Mouse (Mus musculus): ENCODE data around the gene Wnt10b. TPM values are rescaled to one million over a fixed set of nuclear protein-coding genes. Genes with fewer than 3 reads are reported as not detected.

The Wnt10b gene
- total RNA-seq (2014; rRNA removed): 0.31 and 1.1 TPM in 2 replicates
- polyA plus RNA-seq (2015; fragmentation: Nextera tagmentation; extraction: Ambion mirVana): not detected in 2 replicates

DNA sequence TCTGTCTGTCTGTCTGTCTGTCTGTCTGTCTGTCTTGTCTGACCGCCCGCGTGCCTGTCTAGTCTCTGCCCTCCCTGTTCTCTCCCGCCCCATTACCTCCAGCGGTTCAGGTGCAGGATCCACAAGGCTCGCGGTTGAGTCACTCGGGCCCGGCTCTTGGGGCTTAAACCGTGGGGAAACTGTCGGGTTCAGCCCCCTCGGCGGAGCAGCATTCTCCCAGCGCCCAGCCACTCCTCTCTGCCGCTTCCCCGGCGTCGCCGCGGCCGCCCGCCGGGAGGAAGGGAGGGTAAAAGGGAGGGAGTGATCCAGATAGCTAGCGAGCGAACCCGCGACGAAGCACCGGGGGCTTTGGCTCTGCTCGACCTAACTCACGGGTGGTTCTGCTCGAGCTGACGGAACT, at the start of gene Wnt10b:
Wnt10b (minus strand) TSS at position 389 of the 400 bp plus-strand sequence.
- no peak for TF ChIP-seq CTCF (IDR thresholded peaks at IDR 0.05; ENCODE audit: low read depth)
- under 1% methylated on average over 33 of the region's 33 CpGs for WGBS
- no peak within 1 kb of the TSS for H3K27ac ChIP-seq (ENCODE audit: low read depth, low read length)
- H3K27me3 ChIP-seq (ENCODE audit: insufficient read depth, low read length): peaks cover 94% of the 10 kb centered on the region
- peak within 1 kb of the TSS; percentile 44 for H3K4me2 ChIP-seq (ENCODE audit: low read depth)
- ATAC-seq (no peak), DNase-seq (no peak)
- H3K36me3 ChIP-seq (ENCODE audit: insufficient read depth): no peaks in the 10 kb centered on the region
- peak within 1 kb of the TSS; percentile 20 for H3K4me3 ChIP-seq (ENCODE audit: low read depth, low read length)
- H3K9me3 ChIP-seq (ENCODE audit: low read length): no peaks in the 10 kb centered on the region
- H3K9ac ChIP-seq: no peak within 1 kb of the TSS
- H3K4me1 ChIP-seq (ENCODE audit: insufficient read depth): no peaks in the 10 kb centered on the region

DNA sequence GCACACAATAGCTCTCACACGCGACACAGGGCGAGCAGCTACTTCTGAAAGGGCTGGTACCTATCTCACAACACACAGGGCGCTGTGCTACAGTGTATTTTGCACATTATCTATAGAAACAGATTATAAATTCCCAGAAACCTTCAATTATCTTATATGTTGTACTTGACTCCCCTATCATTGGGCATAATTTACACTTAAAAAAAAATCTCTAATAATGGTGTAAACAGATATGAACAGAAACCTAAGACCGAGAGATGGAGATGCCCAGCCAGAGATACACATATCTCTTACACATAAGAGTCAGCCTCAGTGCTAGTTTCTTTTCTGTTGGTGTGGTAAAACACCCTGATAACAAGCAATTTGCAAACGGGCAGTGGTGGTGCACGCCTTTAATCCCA, 49.7 kb upstream of the Wnt10b start:
- H3K36me3 ChIP-seq (ENCODE audit: insufficient read depth): peaks cover 10% of the 10 kb centered on the region
- no peak for ATAC-seq
- TF ChIP-seq CTCF (IDR thresholded peaks at IDR 0.05; ENCODE audit: low read depth): no peak
- WGBS: 85% methylated on average over 7 of the region's 7 CpGs
- H3K9me3 ChIP-seq (ENCODE audit: low read length): no peaks in the 10 kb centered on the region
- H3K27me3 ChIP-seq (ENCODE audit: insufficient read depth, low read length): no peaks in the 10 kb centered on the region
- H3K4me1 ChIP-seq (ENCODE audit: insufficient read depth): no peaks in the 10 kb centered on the region
- no peak overlapping the region for H3K27ac ChIP-seq (ENCODE audit: low read depth, low read length)
- no peak overlapping the region for H3K4me2 ChIP-seq (ENCODE audit: low read depth)
- no peak overlapping the region for H3K4me3 ChIP-seq (ENCODE audit: low read depth, low read length)
- H3K9ac ChIP-seq: no peak overlapping the region
- no peak for DNase-seq

DNA sequence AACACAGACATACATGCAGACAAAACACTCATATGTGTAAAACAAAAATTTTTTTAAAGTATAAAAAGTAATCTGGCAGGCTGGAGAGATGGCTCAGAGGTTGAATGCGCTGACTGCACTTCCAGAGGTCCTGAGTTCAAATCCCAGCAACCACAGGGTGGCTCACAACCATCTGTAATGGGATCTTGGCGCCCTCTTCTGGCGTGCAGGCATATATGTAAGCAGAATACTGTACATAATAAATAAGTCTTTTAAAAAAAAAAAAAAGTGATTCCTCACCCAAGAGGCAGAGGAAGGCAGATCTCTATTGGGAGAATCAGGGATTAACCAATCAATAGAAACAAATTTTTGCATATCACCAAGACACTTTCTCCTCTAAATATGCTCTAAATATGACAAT, 45.5 kb upstream of the Wnt10b start:
- no peak for TF ChIP-seq CTCF (IDR thresholded peaks at IDR 0.05; ENCODE audit: low read depth)
- DNase-seq (no peak), ATAC-seq (no peak)
- no peak overlapping the region for H3K27ac ChIP-seq (ENCODE audit: low read depth, low read length)
- 79% methylated on average over 3 of the region's 3 CpGs for WGBS
- no peak overlapping the region for H3K4me3 ChIP-seq (ENCODE audit: low read depth, low read length)
- no peak overlapping the region for H3K9ac ChIP-seq
- H3K9me3 ChIP-seq (ENCODE audit: low read length): no peaks in the 10 kb centered on the region
- no peak overlapping the region for H3K4me2 ChIP-seq (ENCODE audit: low read depth)
- no peaks in the 10 kb centered on the region for H3K4me1 ChIP-seq (ENCODE audit: insufficient read depth)
- H3K36me3 ChIP-seq (ENCODE audit: insufficient read depth): peaks cover 13% of the 10 kb centered on the region
- H3K27me3 ChIP-seq (ENCODE audit: insufficient read depth, low read length): no peaks in the 10 kb centered on the region

DNA sequence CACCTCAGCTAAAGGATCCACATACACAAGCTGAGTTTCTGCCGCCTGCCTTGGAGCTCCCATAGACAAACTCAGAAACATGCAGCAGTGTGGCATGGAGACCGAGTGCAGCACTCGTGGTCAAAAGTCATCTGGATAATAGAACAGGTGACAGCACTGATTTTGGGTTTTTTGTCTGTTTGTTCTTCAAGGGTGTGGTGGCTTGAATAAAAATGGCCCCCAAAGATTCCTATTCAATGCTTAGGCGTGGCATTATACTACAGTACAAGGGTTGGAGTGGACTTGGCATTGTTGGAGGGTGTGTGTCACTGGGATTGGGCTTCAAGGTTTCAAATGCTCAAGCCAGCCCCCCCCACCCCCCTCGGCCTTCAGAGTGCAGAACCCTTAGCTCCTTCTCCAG, 44.2 kb upstream of the Wnt10b start:
- Histone ChIP-seq H3K4me3 (ENCODE audit: low read depth, low read length) (no peak overlapping the region), H3K36me3 (ENCODE audit: insufficient read depth) (peaks cover 13% of the 10 kb centered on the region), H3K4me1 (ENCODE audit: insufficient read depth) (no peaks in the 10 kb centered on the region), H3K27me3 (ENCODE audit: insufficient read depth, low read length) (no peaks in the 10 kb centered on the region), H3K9ac (no peak overlapping the region), H3K4me2 (ENCODE audit: low read depth) (no peak overlapping the region), H3K9me3 (ENCODE audit: low read length) (no peaks in the 10 kb centered on the region), H3K27ac (ENCODE audit: low read depth, low read length) (no peak overlapping the region)
- 89% methylated on average over 5 of the region's 5 CpGs for WGBS
- ATAC-seq (no peak), DNase-seq (no peak)
- no peak for TF ChIP-seq CTCF (IDR thresholded peaks at IDR 0.05; ENCODE audit: low read depth)

DNA sequence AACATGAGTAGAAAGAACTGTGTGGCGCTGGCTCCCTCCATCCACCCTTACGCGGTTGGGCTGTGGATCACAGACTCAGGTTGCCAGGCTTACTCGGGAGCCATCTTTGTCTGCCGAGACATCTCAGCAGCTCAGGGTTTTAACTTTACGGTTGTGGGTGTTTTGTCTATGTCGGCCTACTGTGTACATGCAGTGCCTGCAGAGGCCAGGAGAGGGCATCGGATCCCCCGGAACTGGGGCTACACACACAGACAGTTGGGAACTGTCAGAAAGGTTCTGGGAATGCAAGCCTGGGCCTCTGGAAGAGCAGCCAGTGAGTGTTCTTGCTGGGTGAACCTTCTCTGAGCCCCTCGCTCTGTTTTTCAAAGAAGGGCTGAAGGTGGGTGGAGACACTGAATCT, 43.5 kb upstream of the Wnt10b start:
- peak overlapping the region; percentile 15; the same call in 1 of the 2 replicates for H3K27ac ChIP-seq (ENCODE audit: low read depth, low read length)
- no peaks in the 10 kb centered on the region for H3K4me1 ChIP-seq (ENCODE audit: insufficient read depth)
- DNase-seq (no peak), ATAC-seq (0 out of 2 replicates have a peak, but pooled peaks have one; percentile 5)
- peak; percentile 35 for TF ChIP-seq CTCF (IDR thresholded peaks at IDR 0.05; ENCODE audit: low read depth)
- H3K36me3 ChIP-seq (ENCODE audit: insufficient read depth): peaks cover 15% of the 10 kb centered on the region
- H3K4me2 ChIP-seq (ENCODE audit: low read depth): no peak overlapping the region
- 21% methylated on average over 10 of the region's 10 CpGs for WGBS
- H3K9ac ChIP-seq: no peak overlapping the region
- H3K9me3 ChIP-seq (ENCODE audit: low read length): no peaks in the 10 kb centered on the region
- H3K4me3 ChIP-seq (ENCODE audit: low read depth, low read length): no peak overlapping the region
- no peaks in the 10 kb centered on the region for H3K27me3 ChIP-seq (ENCODE audit: insufficient read depth, low read length)

DNA sequence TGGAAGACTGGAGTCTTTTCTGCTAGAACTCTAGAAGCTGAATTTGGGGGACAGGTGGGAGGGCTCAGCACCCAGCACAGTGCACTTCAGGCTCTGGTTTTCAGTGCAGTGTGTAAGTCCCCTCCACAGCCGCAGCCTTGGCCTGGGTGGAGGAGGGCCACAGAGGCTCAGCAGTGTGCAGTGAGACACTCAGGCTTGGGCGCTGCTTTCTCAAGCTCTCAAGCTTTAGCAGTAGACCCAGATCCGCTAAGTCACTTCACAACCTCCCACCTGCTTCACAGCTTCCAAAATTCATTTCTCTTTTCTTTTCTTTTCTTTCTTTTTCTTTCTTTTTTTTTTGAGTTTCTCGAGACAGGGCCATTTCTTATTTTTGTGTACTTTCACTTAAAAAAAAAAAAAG, 43.0 kb upstream of the Wnt10b start:
- H3K36me3 ChIP-seq (ENCODE audit: insufficient read depth): peaks cover 16% of the 10 kb centered on the region
- DNase-seq (no peak), ATAC-seq (no peak)
- H3K4me1 ChIP-seq (ENCODE audit: insufficient read depth): no peaks in the 10 kb centered on the region
- H3K4me2 ChIP-seq (ENCODE audit: low read depth): no peak overlapping the region
- no peaks in the 10 kb centered on the region for H3K27me3 ChIP-seq (ENCODE audit: insufficient read depth, low read length)
- H3K9ac ChIP-seq: no peak overlapping the region
- H3K4me3 ChIP-seq (ENCODE audit: low read depth, low read length): no peak overlapping the region
- 83% methylated on average over 4 of the region's 4 CpGs for WGBS
- TF ChIP-seq CTCF (IDR thresholded peaks at IDR 0.05; ENCODE audit: low read depth): no peak
- no peaks in the 10 kb centered on the region for H3K9me3 ChIP-seq (ENCODE audit: low read length)
- no peak overlapping the region for H3K27ac ChIP-seq (ENCODE audit: low read depth, low read length)

DNA sequence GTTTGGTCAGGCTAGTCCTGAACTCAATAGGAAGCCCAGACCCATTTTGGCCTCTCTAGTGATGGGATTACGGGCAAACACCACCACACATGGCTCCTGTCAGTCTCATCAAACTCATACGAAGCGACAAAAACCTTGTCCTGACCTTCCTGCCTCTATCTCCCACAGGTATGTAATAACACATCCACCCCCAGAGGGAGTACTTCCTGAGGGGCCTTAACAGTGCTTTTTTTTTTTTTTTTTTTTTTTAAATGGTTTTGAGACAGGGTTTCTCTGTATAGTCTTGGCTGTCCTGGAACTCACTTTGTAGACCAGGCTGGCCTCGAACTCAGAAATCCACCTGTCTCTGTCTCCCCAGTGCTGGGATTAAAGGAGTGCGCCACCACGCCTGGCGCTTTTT, 40.2 kb upstream of the Wnt10b start:
- no peaks in the 10 kb centered on the region for H3K9me3 ChIP-seq (ENCODE audit: low read length)
- peaks cover 24% of the 10 kb centered on the region for H3K36me3 ChIP-seq (ENCODE audit: insufficient read depth)
- no peak overlapping the region for H3K4me3 ChIP-seq (ENCODE audit: low read depth, low read length)
- H3K27me3 ChIP-seq (ENCODE audit: insufficient read depth, low read length): no peaks in the 10 kb centered on the region
- no peak for DNase-seq
- ATAC-seq: no peak
- 90% methylated on average over 7 of the region's 7 CpGs for WGBS
- no peak overlapping the region for H3K4me2 ChIP-seq (ENCODE audit: low read depth)
- no peaks in the 10 kb centered on the region for H3K4me1 ChIP-seq (ENCODE audit: insufficient read depth)
- no peak overlapping the region for H3K27ac ChIP-seq (ENCODE audit: low read depth, low read length)
- TF ChIP-seq CTCF (IDR thresholded peaks at IDR 0.05; ENCODE audit: low read depth): no peak
- H3K9ac ChIP-seq: no peak overlapping the region
